In genomic region chr1:189054191-189054590, GRCm38 (mm10) we compare ENCODE assay signal across 19 mouse cellular contexts. TPM values are rescaled to one million over a fixed set of nuclear protein-coding genes. Genes with fewer than 3 reads are reported as not detected.
A peak's percentile ranks its signal among the peaks of the same experiment; 100 is the strongest.
DNase-seq lines count a peak whose midpoint lies in the region; ATAC-seq lines count a peak whose summit lies in the region.
"Had no signal": no experiment of that assay in that cellular context is flagged by ENCODE, and none has a peak within 500 bp of the region (broad histone marks: within the 10 kb centered on the region; RNA-seq: fewer than 3 reads in every experiment).

No protein-coding gene starts in this region.

- no peak overlapping the region for H3K9ac ChIP-seq in kidney, embryonic 16.5 days (replicated peaks; ENCODE audit: low read length)
- H3K9ac ChIP-seq: heart, embryonic 13.5 days; limb, embryonic 15.5 days; liver, embryonic 15.5 days had no signal

- no peaks in the 10 kb centered on the region; the same call in 1 of the 2 replicates for H3K9me3 ChIP-seq in kidney, embryonic 16.5 days (ENCODE audit: low read length)
- H3K9me3 ChIP-seq: heart, embryonic 13.5 days; limb, embryonic 15.5 days; liver, embryonic 15.5 days; midbrain, embryonic 10.5 days had no signal

- H3K36me3 ChIP-seq in kidney, embryonic 16.5 days (ENCODE audit: insufficient read depth, low read length): no peaks in the 10 kb centered on the region
- H3K36me3 ChIP-seq: heart, embryonic 13.5 days; limb, embryonic 15.5 days; liver, embryonic 15.5 days; midbrain, embryonic 10.5 days had no signal

- no peak overlapping the region for H3K4me2 ChIP-seq in kidney, embryonic 16.5 days (replicated peaks; ENCODE audit: low read depth, low read length)
- H3K4me2 ChIP-seq: heart, embryonic 13.5 days; limb, embryonic 15.5 days; liver, embryonic 15.5 days had no signal

- no peak for ATAC-seq in kidney, embryonic 16.5 days (ENCODE audit: low FRiP score, low TSS enrichment)
- ATAC-seq in granulocyte monocyte progenitor cell, adult 5-6 weeks (replicated peaks; ENCODE audit: poor library complexity, severe bottlenecking): peak; percentile 48; the same call in 1 of the 2 replicates
- 0 out of 2 replicates have a peak, but pooled peaks have one; percentile 19 for ATAC-seq in neutrophil, adult 5-6 weeks (ENCODE audit: extremely low read depth, insufficient number of reproducible peaks, low FRiP score, poor library complexity, severe bottlenecking)
- ATAC-seq: forebrain, embryonic 16.5 days; hindbrain, embryonic 16.5 days; intestine, embryonic 16.5 days had no signal

- peak; percentile 8 for DNase-seq in kidney, adult 11 months
- peak; percentile 17 to 24 for DNase-seq in spleen, adult 18-20 months
- no peak for DNase-seq in spleen, postnatal 4 days (ENCODE audit: low spot score in 2 of 2)
- no peak for DNase-seq in right cerebral cortex, postnatal 36 days (ENCODE audit: low spot score in 2 of 2)
- DNase-seq in layer of hippocampus, adult 18-20 months (ENCODE audit: low spot score in 2 of 2): no peak
- DNase-seq: cerebellum, adult 11 months; embryo, embryonic 11 days; heart, postnatal 36 days had no signal

- no peaks in the 10 kb centered on the region for H3K4me1 ChIP-seq in kidney, embryonic 16.5 days (ENCODE audit: insufficient read depth, low read length)
- H3K4me1 ChIP-seq: limb, embryonic 15.5 days; liver, embryonic 15.5 days had no signal

- 66% methylated on average over 5 of the region's 5 CpGs for WGBS in kidney, embryonic 16.5 days

- no peak overlapping the region for H3K27ac ChIP-seq in kidney, embryonic 16.5 days (ENCODE audit: low read length)
- H3K27ac ChIP-seq: heart, embryonic 13.5 days; limb, embryonic 15.5 days; liver, embryonic 15.5 days; midbrain, embryonic 10.5 days; stomach, postnatal 0 days had no signal

- no peak overlapping the region for H3K4me3 ChIP-seq in kidney, embryonic 16.5 days (ENCODE audit: low read length)
- H3K4me3 ChIP-seq: heart, embryonic 13.5 days; limb, embryonic 15.5 days; liver, embryonic 15.5 days; midbrain, embryonic 10.5 days had no signal

- H3K27me3 ChIP-seq in kidney, embryonic 16.5 days (ENCODE audit: insufficient read depth, low read length): no peaks in the 10 kb centered on the region
- H3K27me3 ChIP-seq: heart, embryonic 13.5 days; limb, embryonic 15.5 days; liver, embryonic 15.5 days had no signal

RNA-seq across cellular contexts. Expression of gene Kctd3, which starts 46.5 kb away (rescaled TPM):
- polyA plus RNA-seq in kidney, embryonic 16.5 days (2015; fragmentation: Nextera tagmentation; extraction: Ambion mirVana): 26.9 and 28.4 TPM in 2 replicates
- total RNA-seq in granulocyte monocyte progenitor cell, adult 5-6 weeks (2014; fragmentation: Nextera tagmentation): 10.5 and 19.1 TPM in 2 replicates
- 17.5 and 21.8 TPM in 2 replicates for total RNA-seq in granulocyte monocyte progenitor cell, adult 5-6 weeks (2017)
- 68.0 and 73.3 TPM in 2 replicates for total RNA-seq in neutrophil, adult 5-6 weeks (2017)
- 10 to 100 TPM; 76.6 to 81.1 TPM for total RNA-seq in layer of hippocampus, adult 18-20 months (2021)

Comparison
In these comparisons a context has a peak if more than half of its experiments do, and no peak if none do; other contexts are left out.
1. DNase-seq: peak in kidney, adult 11 months (single experiment) and spleen, adult 18-20 months (2 of 2); none in spleen, postnatal 4 days (0 of 2), right cerebral cortex, postnatal 36 days (0 of 2) and layer of hippocampus, adult 18-20 months (0 of 2).